Mouse (Mus musculus): ENCODE measurements around the gene Duox1. TPM values are rescaled to one million over a fixed set of nuclear protein-coding genes. Genes with fewer than 3 reads are reported as not detected.

Gene Duox1
- total and polyA plus RNA-seq, 3 experiments, result not detected

DNA sequence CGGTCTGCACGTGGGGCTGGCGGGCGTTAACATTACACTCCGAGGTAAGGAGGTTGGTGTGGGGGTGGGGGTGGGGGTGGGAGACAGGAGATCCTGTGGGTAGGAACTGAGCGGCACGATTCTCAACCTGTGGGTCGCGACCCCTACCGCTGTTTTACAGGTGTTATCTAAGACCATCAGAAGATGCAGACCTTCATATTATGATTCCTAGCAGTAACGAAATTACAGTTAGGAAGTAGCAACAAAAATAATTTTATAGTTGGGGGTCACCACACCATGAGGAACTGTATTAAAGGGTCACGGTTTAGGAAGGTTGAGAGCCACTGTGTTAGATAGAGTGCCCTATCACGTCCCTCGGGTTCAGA, 14.8 kb upstream of the Duox1 start:
- TF ChIP-seq USF2 (conservative IDR thresholded peaks at IDR 0.05; ENCODE audit: low read depth, low read length) (no peak), ELF1 (IDR thresholded peaks at IDR 0.05; ENCODE audit: low read depth, low read length) (no peak), SMC3 (IDR thresholded peaks at IDR 0.05; ENCODE audit: low read depth, low read length) (no peak), CHD2 (IDR thresholded peaks at IDR 0.05; ENCODE audit: low read length) (peak; percentile 78)
- H3K27ac ChIP-seq (ENCODE audit: insufficient read depth, low read depth), result no peak overlapping the region
- in situ Hi-C loops (cut with MboI; ENCODE audit: low pct_ligation_motif_present, low pct_unique_long_range_greater_than_20kb, low sequenced_read_pairs), result loop anchor here (10.0 kb wide), 1 partner anchor 236 kb away; no protein-coding TSS in a partner anchor
- no peak overlapping the region for H3K4me2 ChIP-seq (ENCODE audit: insufficient read depth, low read depth, poor library complexity, severe bottlenecking)
- H3K9ac ChIP-seq (ENCODE audit: insufficient read depth, low read depth), result no peak overlapping the region
- dilution Hi-C loops (cut with MboI; ENCODE audit: extremely low pct_ligation_motif_present, extremely low pct_unique_long_range_greater_than_20kb, low sequenced_read_pairs), result no loop called here
- no peak overlapping the region for H3K4me3 ChIP-seq (replicated peaks in 1 of 3; ENCODE audit: low read depth in 2 of 3, low read length in 2 of 3, poor library complexity in 1 of 3)
- no peak for DNase-seq (ENCODE audit: extremely low read depth)
- no peaks in the 10 kb centered on the region for H3K36me3 ChIP-seq (replicated peaks in 1 of 2; ENCODE audit: control insufficient read depth in 1 of 2, insufficient read depth in 1 of 2, low read length in 1 of 2)
- peaks cover 4% of the 10 kb centered on the region for H3K9me3 ChIP-seq (replicated peaks; ENCODE audit: low read length)
- H3K27me3 ChIP-seq (replicated peaks), result peaks cover 16% of the 10 kb centered on the region
- H3K4me1 ChIP-seq (ENCODE audit: control insufficient read depth in 1 of 2, insufficient read depth in 2 of 2), result no peaks in the 10 kb centered on the region
- no peaks in the 10 kb centered on the region for H3K79me2 ChIP-seq (replicated peaks; ENCODE audit: control insufficient read depth, extremely low read depth, insufficient read depth, poor library complexity, severe bottlenecking)

DNA sequence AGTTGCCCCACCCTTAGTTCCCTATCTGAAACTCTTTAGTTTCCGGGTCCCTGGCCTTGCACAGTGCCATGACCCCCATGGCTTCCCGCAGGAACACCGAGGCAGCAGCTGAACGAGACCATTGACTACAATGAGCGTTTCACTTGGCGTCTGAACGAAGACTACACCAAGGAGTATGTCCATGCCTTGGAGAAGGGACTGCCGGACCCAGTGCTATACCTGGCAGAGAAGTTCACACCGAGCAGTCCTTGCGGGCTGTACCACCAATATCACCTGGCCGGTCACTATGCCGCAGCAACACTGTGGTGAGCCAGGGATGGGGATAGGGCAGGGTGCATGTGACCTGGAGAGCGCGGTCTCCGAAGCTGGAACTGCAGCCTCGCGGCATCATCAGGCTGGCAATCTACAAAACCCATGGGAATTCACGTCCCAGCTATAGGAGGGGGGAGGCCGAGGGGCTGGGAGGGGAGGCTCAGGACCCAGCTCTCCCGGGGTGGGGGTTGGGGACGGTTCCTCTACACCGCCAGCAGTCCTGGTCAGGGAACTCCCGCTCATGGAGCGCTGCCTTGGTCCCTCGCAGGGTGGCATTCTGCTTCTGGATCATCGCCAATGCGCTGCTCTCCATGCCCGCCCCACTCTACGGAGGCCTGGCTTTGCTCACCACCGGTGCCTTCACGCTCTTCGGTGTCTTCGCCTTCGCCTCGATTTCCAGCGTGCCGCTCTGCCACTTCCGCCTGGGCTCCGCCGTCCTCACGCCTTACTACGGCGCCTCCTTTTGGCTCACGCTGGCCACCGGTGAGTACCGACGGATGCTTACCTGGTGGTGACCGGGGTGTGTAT, 14.2 kb upstream of the Duox1 start:
- Histone ChIP-seq H3K27ac (ENCODE audit: insufficient read depth, low read depth) (no peak overlapping the region), H3K27me3 (replicated peaks) (peaks cover 22% of the 10 kb centered on the region), H3K9ac (ENCODE audit: insufficient read depth, low read depth) (no peak overlapping the region), H3K36me3 (replicated peaks in 1 of 2; ENCODE audit: control insufficient read depth in 1 of 2, insufficient read depth in 1 of 2, low read length in 1 of 2) (no peaks in the 10 kb centered on the region), H3K4me3 (replicated peaks in 1 of 3; ENCODE audit: low read depth in 2 of 3, low read length in 2 of 3, poor library complexity in 1 of 3) (no peak overlapping the region), H3K9me3 (replicated peaks; ENCODE audit: low read length) (peaks cover 4% of the 10 kb centered on the region), H3K4me2 (ENCODE audit: insufficient read depth, low read depth, poor library complexity, severe bottlenecking) (no peak overlapping the region), H3K4me1 (ENCODE audit: control insufficient read depth in 1 of 2, insufficient read depth in 2 of 2) (no peaks in the 10 kb centered on the region), H3K79me2 (replicated peaks; ENCODE audit: control insufficient read depth, extremely low read depth, insufficient read depth, poor library complexity, severe bottlenecking) (no peaks in the 10 kb centered on the region)
- no peak for TF ChIP-seq NELFE (IDR thresholded peaks at IDR 0.05; ENCODE audit: low read depth, low read length)
- TF ChIP-seq GABPA (IDR thresholded peaks at IDR 0.05; ENCODE audit: insufficient replicate concordance, low read depth, low read length), result no peak
- no peak for TF ChIP-seq ZNF384 (IDR thresholded peaks at IDR 0.05; ENCODE audit: low read depth, low read length)
- no peak for TF ChIP-seq RCOR1 (conservative IDR thresholded peaks at IDR 0.05; ENCODE audit: low read depth, low read length)
- TF ChIP-seq USF2 (conservative IDR thresholded peaks at IDR 0.05; ENCODE audit: low read depth, low read length), result no peak
- no peak for TF ChIP-seq MEF2A (IDR thresholded peaks at IDR 0.05; ENCODE audit: borderline replicate concordance, low read depth, low read length)
- TF ChIP-seq MAX (IDR thresholded peaks at IDR 0.05; ENCODE audit: low read length), result no peak
- dilution Hi-C loops (cut with MboI; ENCODE audit: extremely low pct_ligation_motif_present, extremely low pct_unique_long_range_greater_than_20kb, low sequenced_read_pairs), result no loop called here
- in situ Hi-C loops (cut with MboI; ENCODE audit: low pct_ligation_motif_present, low pct_unique_long_range_greater_than_20kb, low sequenced_read_pairs), result loop anchor here (10.0 kb wide), 1 partner anchor 236 kb away; no protein-coding TSS in a partner anchor
- no peak for DNase-seq (ENCODE audit: extremely low read depth)

DNA sequence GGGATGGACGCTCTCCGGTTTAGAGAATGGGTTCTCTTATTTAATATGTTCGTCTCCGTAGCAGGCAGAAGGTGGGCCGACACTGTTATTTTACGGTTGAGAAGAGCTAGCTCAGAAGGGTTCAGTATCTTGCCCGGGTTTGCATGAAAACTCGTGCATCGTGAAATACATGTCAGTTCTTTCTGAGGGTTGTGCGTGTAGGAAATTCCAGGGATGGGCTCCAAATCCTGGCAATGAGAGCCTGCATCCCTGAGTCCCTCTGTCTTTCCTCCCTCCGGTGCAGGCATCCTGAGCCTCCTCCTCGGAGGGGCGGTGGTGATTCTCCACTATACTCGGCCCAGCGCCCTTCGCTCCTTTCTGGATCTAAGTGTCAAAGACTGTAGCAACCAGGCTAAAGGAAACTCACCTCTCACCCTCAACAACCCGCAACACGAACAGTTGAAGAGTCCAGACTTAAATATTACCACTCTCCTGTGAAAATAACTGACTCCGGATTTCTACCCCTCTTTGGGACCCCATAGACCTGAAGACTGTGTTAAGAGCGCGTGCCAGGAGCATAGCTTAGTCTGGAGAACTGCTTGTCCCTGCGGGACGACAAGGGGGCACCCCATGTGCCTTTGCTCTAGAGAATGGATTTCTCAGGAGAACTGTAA, 13.4 kb upstream of the Duox1 start:
- Histone ChIP-seq H3K9me3 (replicated peaks; ENCODE audit: low read length) (peaks cover 4% of the 10 kb centered on the region), H3K27me3 (replicated peaks) (peaks cover 30% of the 10 kb centered on the region), H3K4me2 (ENCODE audit: insufficient read depth, low read depth, poor library complexity, severe bottlenecking) (no peak overlapping the region), H3K9ac (ENCODE audit: insufficient read depth, low read depth) (no peak overlapping the region), H3K79me2 (replicated peaks; ENCODE audit: control insufficient read depth, extremely low read depth, insufficient read depth, poor library complexity, severe bottlenecking) (no peaks in the 10 kb centered on the region), H3K36me3 (replicated peaks in 1 of 2; ENCODE audit: control insufficient read depth in 1 of 2, insufficient read depth in 1 of 2, low read length in 1 of 2) (no peaks in the 10 kb centered on the region), H3K27ac (ENCODE audit: insufficient read depth, low read depth) (no peak overlapping the region), H3K4me3 (replicated peaks in 1 of 3; ENCODE audit: low read depth in 2 of 3, low read length in 2 of 3, poor library complexity in 1 of 3) (no peak overlapping the region), H3K4me1 (ENCODE audit: control insufficient read depth in 1 of 2, insufficient read depth in 2 of 2) (no peaks in the 10 kb centered on the region)
- DNase-seq (ENCODE audit: extremely low read depth), result no peak
- dilution Hi-C loops (cut with MboI; ENCODE audit: extremely low pct_ligation_motif_present, extremely low pct_unique_long_range_greater_than_20kb, low sequenced_read_pairs), result no loop called here
- TF ChIP-seq UBTF (IDR thresholded peaks at IDR 0.05; ENCODE audit: low read depth, low read length), result no peak
- TF ChIP-seq IRF4 (IDR thresholded peaks at IDR 0.05; ENCODE audit: low read depth, low read length), result no peak
- TF ChIP-seq ZKSCAN1 (IDR thresholded peaks at IDR 0.05; ENCODE audit: borderline replicate concordance, low read depth, low read length), result no peak
- TF ChIP-seq POLR2A (IDR thresholded peaks at IDR 0.05; ENCODE audit: low read depth, low read length), result no peak
- TF ChIP-seq NELFE (IDR thresholded peaks at IDR 0.05; ENCODE audit: low read depth, low read length), result no peak
- in situ Hi-C loops (cut with MboI; ENCODE audit: low pct_ligation_motif_present, low pct_unique_long_range_greater_than_20kb, low sequenced_read_pairs), result loop anchor here (10.0 kb wide), 1 partner anchor 237 kb away; no protein-coding TSS in a partner anchor

Data from CH12.LX (cell line).